Mouse (Mus musculus) cerebellum, adult 8-10 months (tissue): ENCODE data around the gene Actl11.
A peak's percentile ranks its signal among the peaks of the same experiment; 100 is the strongest.

Experiments
- DNase-seq: peaks from one replicate; pipeline ENCODE4 v3.0.0; 2022

The Actl11 gene

GRCm38 (mm10) chr9:107923956-107924355, 4.3 kb upstream of the Actl11 start:
- DNase-seq, result no peak

- DNase-seq, result no peak
Observed at GRCm38 (mm10) chr9:107925251-107925650, 3.0 kb upstream of the Actl11 start.

GRCm38 (mm10) chr9:107926920-107927420, 1.3 kb upstream of the Actl11 start:
- DNase-seq, result no peak

- no peak for DNase-seq
Observed at GRCm38 (mm10) chr9:107927749-107928148, 520 bp upstream of the Actl11 start.

- no peak for DNase-seq
Observed at GRCm38 (mm10) chr9:107932221-107932620, 4.0 kb downstream of the Actl11 start.

GRCm38 (mm10) chr9:107934146-107934545, 5.9 kb downstream of the Actl11 start:
- no peak for DNase-seq

GRCm38 (mm10) chr9:107935374-107935773, 7.1 kb downstream of the Actl11 start, which contains the start of gene Camkv:
Gene Camkv, plus strand, starts transcription at chr9:107935674.
- DNase-seq, result no peak

GRCm38 (mm10) chr9:107935790-107936214, 7.5 kb downstream of the Actl11 start:
- no peak for DNase-seq

GRCm38 (mm10) chr9:107936215-107936822, 8.1 kb downstream of the Actl11 start:
- DNase-seq, result no peak

- no peak for DNase-seq
Observed at GRCm38 (mm10) chr9:107936831-107937230, 8.6 kb downstream of the Actl11 start.

- peak; percentile 41 for DNase-seq
Observed at GRCm38 (mm10) chr9:107947241-107948194, 19.2 kb downstream of the Actl11 start.

- DNase-seq, result no peak
Observed at GRCm38 (mm10) chr9:107949184-107949921, 21.1 kb downstream of the Actl11 start.

- DNase-seq, result no peak
Observed at GRCm38 (mm10) chr9:107949922-107950235, 21.6 kb downstream of the Actl11 start, which contains the start of gene Traip. Gene Traip, plus strand, starts transcription at chr9:107950136.

- DNase-seq, result peak; percentile 87
Observed at GRCm38 (mm10) chr9:107950460-107951355, 22.4 kb downstream of the Actl11 start.

- no peak for DNase-seq
Observed at GRCm38 (mm10) chr9:107955613-107956289, 27.5 kb downstream of the Actl11 start.

GRCm38 (mm10) chr9:107957141-107957540, 28.9 kb downstream of the Actl11 start:
- DNase-seq, result no peak

GRCm38 (mm10) chr9:107959896-107960295, 31.6 kb downstream of the Actl11 start:
- no peak for DNase-seq

- DNase-seq, result no peak
Observed at GRCm38 (mm10) chr9:107960928-107961327, 32.7 kb downstream of the Actl11 start.

GRCm38 (mm10) chr9:107961351-107961762, 33.1 kb downstream of the Actl11 start:
- DNase-seq, result no peak

- no peak for DNase-seq
Observed at GRCm38 (mm10) chr9:107961881-107962280, 33.6 kb downstream of the Actl11 start.

- no peak for DNase-seq
Observed at GRCm38 (mm10) chr9:107962916-107963315, 34.6 kb downstream of the Actl11 start.
